Mouse (Mus musculus) embryonic facial prominence, embryonic 14.5 days (tissue): ENCODE results near the gene Eloa. TPM values are rescaled to one million over a fixed set of nuclear protein-coding genes. Genes with fewer than 3 reads are reported as not detected.
A peak's percentile ranks its signal among the peaks of the same experiment; 100 is the strongest.

ENCODE experiments used
- ATAC-seq: fragments of 200-750 bp; cut with Nextera tagmentation; 2 replicates; pipeline ENCODE4 v1.8.0; 2017; ENCODE audit warnings: low read depth, moderate number of reproducible peaks, moderate TSS enrichment
- DNase-seq: peaks from one replicate; pipeline ENCODE4 v3.0.0-alpha.2; 2015; ENCODE audit warnings: low spot score
- H3K27ac ChIP-seq: fragments of 300-500 bp; sonication (generic); replicated peaks from 2 replicates; pipeline ENCODE4 v1.5.1; 2014; ENCODE audit warnings: low read depth, mild to moderate bottlenecking, low read length, moderate library complexity
- H3K27me3 ChIP-seq: fragments of 300-500 bp; sonication (generic); replicated peaks from 2 replicates; pipeline ENCODE4 v1.6.1; 2014; ENCODE audit warnings: low read length; ENCODE audit not compliant: control insufficient read depth, insufficient read depth
- H3K36me3 ChIP-seq: fragments of 300-500 bp; sonication (generic); 2 replicates; pipeline ENCODE4 v1.6.1; 2014; ENCODE audit warnings: low read length, mixed read lengths; ENCODE audit not compliant: control insufficient read depth, insufficient read depth
- H3K4me1 ChIP-seq: fragments of 300-500 bp; sonication (generic); 2 replicates; pipeline ENCODE4 v1.6.1; 2014; ENCODE audit warnings: antibody characterized with exemption, low read length; ENCODE audit not compliant: control insufficient read depth, insufficient read depth
- H3K4me2 ChIP-seq: fragments of 300-500 bp; sonication (generic); 2 replicates; pipeline ENCODE4 v1.6.1; 2014; ENCODE audit warnings: low read depth, mild to moderate bottlenecking, low read length, moderate library complexity, mixed read lengths
- H3K4me3 ChIP-seq: fragments of 300-500 bp; sonication (generic); 2 replicates; pipeline ENCODE4 v1.5.1; 2014; ENCODE audit warnings: low read depth, mild to moderate bottlenecking, low read length
- H3K9ac ChIP-seq: fragments of 300-500 bp; sonication (generic); 2 replicates; pipeline ENCODE4 v1.6.1; 2014; ENCODE audit warnings: low read depth, mild to moderate bottlenecking, low read length, moderate library complexity, mixed read lengths
- H3K9me3 ChIP-seq: fragments of 300-500 bp; sonication (generic); 2 replicates; pipeline ENCODE4 v1.6.1; 2016; ENCODE audit warnings: low read length; ENCODE audit not compliant: control insufficient read depth
- WGBS: fragments of 180-500 bp; shearing (Covaris S2); extraction: QIAGEN DNeasy Blood & Tissue Kit; methylation state at CpG from one replicate; pipeline ENCODE4 v1.1.7; 2014; 5-methylcytosine and 5-hydroxymethylcytosine counted together
- polyA plus RNA-seq: library from polyadenylated mRNA; unstranded; fragments of >200 nt; fragmentation: Nextera tagmentation; extraction: Ambion mirVana; gene quantifications from 2 replicates; pipeline ENCODE4 v1.2.1, GENCODE M21; 2014

Eloa gene
- polyA plus RNA-seq, 1 experiment from 2014 or later: 47.2 TPM

GRCm38 (mm10) chr4:136046888-136047287 is 25.3 kb upstream of the Eloa start:
- no peak for DNase-seq
- no peaks in the 10 kb centered on the region for H3K9me3 ChIP-seq
- no peak overlapping the region for H3K4me2 ChIP-seq
- no peak overlapping the region for H3K27ac ChIP-seq
- ATAC-seq: no peak
- H3K9ac ChIP-seq: no peak overlapping the region
- no peak overlapping the region for H3K4me3 ChIP-seq
- H3K36me3 ChIP-seq: peaks cover 71% of the 10 kb centered on the region
- H3K4me1 ChIP-seq: 0 out of 2 replicates have a peak, but pooled peaks cover 5% of the 10 kb centered on the region
- H3K27me3 ChIP-seq: no peaks in the 10 kb centered on the region
- 63% methylated on average over 6 of the region's 6 CpGs for WGBS

DNA sequence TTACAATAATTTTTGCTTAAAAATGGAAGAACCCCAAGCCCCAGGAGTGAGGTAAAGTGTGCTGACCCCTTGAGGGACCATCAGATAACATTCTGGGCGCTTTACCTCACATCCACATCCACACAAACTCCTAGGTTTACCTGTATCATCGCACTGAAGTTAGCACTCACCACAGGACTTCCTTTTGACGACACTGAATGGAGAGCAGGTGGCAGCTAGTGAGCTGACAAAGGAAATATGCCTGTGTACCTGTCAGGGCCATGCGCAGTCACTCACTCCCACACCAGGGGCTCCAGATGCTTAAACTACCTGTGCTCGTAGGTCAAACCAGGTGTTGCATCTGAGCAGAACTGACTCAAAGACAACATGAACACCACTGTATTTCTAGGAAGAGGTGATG is 23.5 kb upstream of the Eloa start:
- Histone ChIP-seq H3K27ac (no peak overlapping the region), H3K36me3 (peaks cover 53% of the 10 kb centered on the region), H3K4me3 (no peak overlapping the region), H3K4me2 (no peak overlapping the region), H3K9me3 (no peaks in the 10 kb centered on the region), H3K27me3 (no peaks in the 10 kb centered on the region), H3K4me1 (no peaks in the 10 kb centered on the region), H3K9ac (no peak overlapping the region)
- WGBS: 90% methylated on average over 5 of the region's 5 CpGs
- DNase-seq: no peak
- ATAC-seq: no peak

DNA sequence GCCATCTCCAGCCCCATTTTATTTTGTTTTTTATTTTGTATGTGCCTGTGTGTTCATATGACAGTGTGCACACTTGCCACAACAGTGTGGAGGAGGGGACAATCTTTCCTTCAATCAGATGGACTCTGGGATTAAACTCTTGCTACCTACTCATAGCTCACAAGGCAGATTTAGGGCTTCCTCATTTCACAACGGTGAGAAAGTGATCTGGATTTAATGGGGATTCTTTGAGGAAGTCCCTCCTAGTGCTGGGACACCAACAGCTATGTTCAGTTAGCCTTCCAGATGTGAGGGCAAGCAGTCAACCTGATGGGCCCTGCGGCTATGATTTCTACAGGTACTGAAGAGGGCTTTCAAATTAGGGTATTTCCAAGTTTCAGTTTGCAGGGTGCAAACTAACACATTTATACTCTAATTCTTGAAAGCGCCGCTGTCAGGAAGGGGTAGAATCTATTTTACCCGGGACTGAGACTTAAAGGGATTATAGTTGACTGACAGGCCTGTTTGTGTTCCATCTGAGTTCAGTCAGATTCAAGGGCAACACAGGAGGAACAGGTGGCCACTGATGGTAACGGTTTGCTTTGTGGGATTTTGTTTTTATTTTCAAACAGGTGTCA is 22.3 kb upstream of the Eloa start:
- ATAC-seq (no peak), DNase-seq (no peak)
- no peak overlapping the region for H3K9ac ChIP-seq
- 79% methylated on average over 6 of the region's 6 CpGs for WGBS
- H3K27me3 ChIP-seq: no peaks in the 10 kb centered on the region
- no peaks in the 10 kb centered on the region for H3K9me3 ChIP-seq
- H3K27ac ChIP-seq: no peak overlapping the region
- no peaks in the 10 kb centered on the region for H3K4me1 ChIP-seq
- no peak overlapping the region for H3K4me2 ChIP-seq
- H3K36me3 ChIP-seq: peaks cover 41% of the 10 kb centered on the region
- no peak overlapping the region for H3K4me3 ChIP-seq

GRCm38 (mm10) chr4:136035078-136035477 is 13.5 kb upstream of the Eloa start:
- Histone ChIP-seq H3K36me3 (no peaks in the 10 kb centered on the region), H3K9ac (no peak overlapping the region), H3K4me2 (no peak overlapping the region), H3K27ac (no peak overlapping the region), H3K4me3 (no peak overlapping the region), H3K27me3 (no peaks in the 10 kb centered on the region), H3K9me3 (no peaks in the 10 kb centered on the region), H3K4me1 (no peaks in the 10 kb centered on the region)
- WGBS: 77% methylated on average over 4 of the region's 4 CpGs
- ATAC-seq (no peak), DNase-seq (no peak)

DNA sequence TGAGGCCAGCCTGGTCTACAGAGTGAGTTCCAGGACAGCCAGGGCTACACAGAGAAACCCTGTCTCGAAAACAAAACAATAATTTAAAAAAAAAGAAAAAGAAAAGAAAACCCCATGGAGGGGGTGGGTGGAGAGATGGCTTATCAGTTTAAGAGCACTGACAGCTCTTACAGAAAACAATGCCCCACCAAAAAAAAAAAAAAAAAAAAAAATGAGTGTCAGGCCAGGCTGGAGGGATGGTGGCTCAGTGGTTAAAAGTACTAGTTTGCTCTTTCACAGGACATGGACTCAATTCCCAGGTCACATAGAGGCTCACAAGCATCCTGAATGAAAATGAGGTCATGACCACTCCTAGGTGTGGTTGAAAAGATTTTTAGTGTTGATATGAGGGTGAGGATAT is 11.7 kb upstream of the Eloa start:
- Histone ChIP-seq H3K4me1 (no peaks in the 10 kb centered on the region), H3K27ac (no peak overlapping the region), H3K36me3 (no peaks in the 10 kb centered on the region), H3K4me2 (no peak overlapping the region), H3K9ac (no peak overlapping the region), H3K27me3 (no peaks in the 10 kb centered on the region), H3K4me3 (no peak overlapping the region), H3K9me3 (no peaks in the 10 kb centered on the region)
- no peak for DNase-seq
- ATAC-seq: no peak
- WGBS: 71% methylated on average over 1 of the region's 1 CpGs

- H3K4me3 ChIP-seq: no peak overlapping the region
- H3K27me3 ChIP-seq: no peaks in the 10 kb centered on the region
- ATAC-seq: peak; percentile 42; the same call in 1 of the 2 replicates
- no peaks in the 10 kb centered on the region for H3K9me3 ChIP-seq
- H3K27ac ChIP-seq: 0 out of 2 replicates have a peak overlapping the region, but pooled peaks have one; percentile 18
- no peak overlapping the region for H3K4me2 ChIP-seq
- peak; percentile 51 for DNase-seq
- no peaks in the 10 kb centered on the region for H3K4me1 ChIP-seq
- no peaks in the 10 kb centered on the region for H3K36me3 ChIP-seq
- 8% methylated on average over 8 of the region's 8 CpGs for WGBS
- no peak overlapping the region for H3K9ac ChIP-seq
Measured at GRCm38 (mm10) chr4:136030968-136031909, 9.7 kb upstream of the Eloa start.

DNA sequence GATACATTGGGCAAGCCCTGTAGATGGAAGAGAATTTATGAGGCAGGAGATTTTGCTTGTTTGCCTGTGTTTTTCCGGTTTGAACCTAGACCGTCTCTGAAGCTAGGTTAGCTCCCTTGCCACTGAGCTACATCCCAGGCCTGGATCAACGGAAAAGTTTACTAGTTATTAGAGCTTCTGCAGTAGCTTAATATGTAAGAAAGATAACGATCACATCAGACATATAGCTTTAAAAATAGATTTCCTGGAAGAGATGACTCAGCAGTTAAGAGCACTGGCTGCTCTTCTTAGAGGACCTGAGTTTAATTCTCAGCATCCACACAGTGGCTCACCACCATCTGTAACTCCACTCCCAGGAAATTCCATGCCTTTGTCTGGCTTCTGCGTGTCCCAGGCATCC is 7.1 kb upstream of the Eloa start:
- no peaks in the 10 kb centered on the region for H3K4me1 ChIP-seq
- no peak for ATAC-seq
- no peak for DNase-seq
- H3K9ac ChIP-seq: no peak overlapping the region
- H3K4me2 ChIP-seq: no peak overlapping the region
- no peaks in the 10 kb centered on the region for H3K9me3 ChIP-seq
- no peaks in the 10 kb centered on the region for H3K27me3 ChIP-seq
- WGBS: 80% methylated on average over 5 of the region's 5 CpGs
- no peak overlapping the region for H3K4me3 ChIP-seq
- no peaks in the 10 kb centered on the region for H3K36me3 ChIP-seq
- no peak overlapping the region for H3K27ac ChIP-seq

DNA sequence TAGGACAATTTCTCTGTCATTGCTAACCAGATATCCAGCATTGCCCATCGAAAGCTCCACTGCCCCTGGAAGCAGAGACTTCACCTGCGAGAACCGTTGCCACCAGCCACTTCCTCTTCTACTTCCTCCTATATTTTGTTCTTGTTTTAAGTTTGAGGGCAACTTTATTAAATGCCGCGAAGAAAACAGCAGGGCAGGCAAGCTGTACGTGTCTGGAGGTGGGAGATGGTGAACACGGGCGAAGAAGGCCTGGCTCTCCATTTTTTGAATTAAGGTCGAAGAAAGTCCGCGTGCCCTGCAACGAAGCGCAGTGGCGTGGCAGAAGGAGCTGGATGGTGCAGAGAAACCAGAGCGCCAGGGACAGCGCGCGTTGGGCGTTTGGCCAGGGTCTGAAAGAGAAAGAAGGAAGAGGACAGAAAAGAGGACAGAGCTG is 6.6 kb upstream of the Eloa start:
- Histone ChIP-seq H3K4me2 (no peak overlapping the region), H3K27me3 (no peaks in the 10 kb centered on the region), H3K4me1 (no peaks in the 10 kb centered on the region), H3K27ac (no peak overlapping the region), H3K9ac (no peak overlapping the region), H3K36me3 (no peaks in the 10 kb centered on the region), H3K4me3 (no peak overlapping the region), H3K9me3 (no peaks in the 10 kb centered on the region)
- no peak for ATAC-seq
- DNase-seq: no peak
- WGBS: 81% methylated on average over 19 of the region's 19 CpGs
